Mouse (Mus musculus) naive thymus-derived CD4-positive, alpha-beta T cell, adult 2 months (primary cell): ENCODE measurements at regions not wholly inside any gene's neighbourhood (a gene's known extent, or its start where the extent isn't known, plus 50 kb on each side); places are given as distances from the start of the nearest gene placed in this dataset.
"Not testable (repeated sequence)": the region's sequence is repeated elsewhere in the genome, so short reads cannot be mapped to it uniquely, and the experiment has no call there.

Experiments
- DNase-seq: peaks from one replicate; pipeline ENCODE4 v3.0.0-alpha.2; 2011; ENCODE audit warnings: low read depth

DNA sequence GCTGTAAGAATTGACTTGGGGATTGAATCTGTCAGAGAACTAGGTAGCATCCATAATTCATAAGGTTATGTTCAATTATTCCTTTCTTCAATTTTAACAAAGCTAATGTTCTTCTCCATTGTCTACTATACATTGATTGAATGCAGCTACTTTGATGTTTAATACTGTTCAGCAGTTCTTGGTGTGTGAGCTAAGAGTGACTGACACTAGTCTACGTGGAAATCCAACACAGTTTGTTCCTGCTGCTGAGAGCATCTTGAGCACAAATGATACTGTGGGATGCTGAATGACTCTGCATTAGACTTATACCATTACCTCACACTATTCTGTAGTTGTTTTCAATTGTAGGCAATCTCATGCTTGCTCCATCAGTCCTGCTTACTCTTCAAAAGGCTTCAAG lies 249.4 kb upstream of the Akr1e1 start:
- no peak for DNase-seq

DNA sequence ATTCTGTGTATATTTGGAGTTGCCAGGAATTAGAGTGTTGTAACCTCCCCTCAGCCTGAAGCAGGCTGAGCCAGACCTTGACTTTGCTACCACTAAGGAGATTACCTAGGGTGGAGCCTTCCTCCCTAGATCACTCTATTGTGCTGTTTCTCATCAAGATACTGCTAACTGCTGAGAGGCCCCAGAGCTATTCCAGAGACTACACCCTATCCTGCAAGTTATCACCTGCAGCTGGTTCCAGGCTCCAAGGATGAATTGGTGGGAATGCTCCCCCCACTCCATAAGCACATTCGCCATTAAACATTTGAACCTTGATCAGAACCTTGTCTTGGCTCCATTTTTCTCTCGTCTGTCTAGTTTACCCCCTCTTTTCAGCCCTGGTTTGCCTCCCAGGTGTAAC lies 230.5 kb upstream of the Akr1e1 start:
- not testable (repeated sequence) for DNase-seq

DNA sequence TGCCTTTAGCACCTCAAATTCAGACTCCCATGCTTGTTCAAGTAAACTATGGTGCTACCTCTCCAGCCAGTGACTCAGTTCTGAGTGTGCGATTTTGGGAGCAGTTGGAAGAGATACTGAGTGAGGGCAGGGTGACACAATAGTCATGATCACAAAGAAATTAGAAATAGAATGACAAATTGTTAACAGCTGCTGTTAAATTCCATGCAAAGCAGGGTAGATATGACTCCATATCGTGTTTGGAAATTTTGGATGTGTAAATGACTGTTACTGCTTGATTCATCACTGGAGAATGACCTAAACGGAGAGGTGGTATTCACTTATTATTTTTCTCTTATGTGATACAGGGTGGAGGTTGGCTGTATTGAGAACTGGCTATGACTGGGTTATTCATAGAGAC lies 217.8 kb upstream of the Akr1e1 start:
- no peak for DNase-seq

DNA sequence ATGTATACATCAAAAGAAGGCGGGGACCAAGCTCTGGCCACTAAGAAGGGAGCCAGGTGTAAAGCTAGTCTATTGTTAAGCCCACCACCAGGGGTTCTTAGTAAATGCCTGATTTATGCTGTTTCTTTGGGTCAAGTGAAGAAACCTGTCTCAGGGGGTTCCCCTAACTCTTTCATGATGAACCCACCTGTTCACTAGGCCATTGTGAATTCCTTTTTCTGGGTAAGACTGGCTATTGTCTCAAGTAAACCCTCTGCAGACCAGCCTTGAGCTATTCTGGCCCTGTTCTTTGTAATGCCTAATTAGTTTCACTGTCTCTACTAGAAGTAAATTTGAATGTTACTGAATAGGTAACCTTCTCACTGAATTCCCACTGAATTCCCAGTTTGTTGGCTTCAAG lies 216.8 kb upstream of the Akr1e1 start:
- not testable (repeated sequence) for DNase-seq

DNA sequence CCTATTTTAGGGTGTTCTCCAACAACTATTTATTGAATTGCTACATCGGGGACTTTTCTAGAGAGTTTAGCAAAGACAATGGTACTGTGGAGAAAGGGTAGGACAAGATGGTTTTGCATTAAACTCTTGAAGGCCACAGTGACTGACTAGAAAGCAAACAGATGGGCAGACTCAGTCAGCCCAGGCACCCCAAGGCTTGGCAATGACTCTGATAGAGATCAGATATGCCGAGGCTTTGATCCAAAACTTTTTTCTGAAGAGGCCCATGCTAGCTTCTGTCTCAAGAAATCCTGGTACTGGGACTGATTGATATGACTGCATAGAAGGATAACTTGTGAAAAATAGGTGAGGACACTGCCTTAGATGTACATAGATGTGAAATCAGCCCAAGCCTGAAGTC lies 197.9 kb upstream of the Akr1e1 start:
- no peak for DNase-seq

DNA sequence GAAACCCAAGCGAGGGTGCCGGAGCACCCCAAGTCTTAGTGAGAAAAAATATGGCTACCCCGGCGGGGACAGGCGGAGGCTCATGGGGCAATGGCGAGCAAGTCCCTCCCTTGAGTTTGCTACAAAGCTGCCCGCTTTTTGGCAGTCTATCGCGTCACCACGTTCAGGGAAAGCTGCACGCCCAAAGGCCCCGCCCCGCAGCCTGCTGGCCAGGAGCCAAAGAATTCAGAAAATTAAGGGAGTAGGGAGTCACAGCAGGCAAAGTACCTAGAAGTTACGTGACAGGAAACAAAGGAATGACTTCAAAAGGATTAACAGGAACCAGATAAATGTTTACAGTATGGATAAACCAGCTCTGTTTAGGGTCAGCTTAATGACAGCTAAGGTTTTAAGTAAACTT lies 191.7 kb upstream of the Akr1e1 start:
- no peak for DNase-seq

DNA sequence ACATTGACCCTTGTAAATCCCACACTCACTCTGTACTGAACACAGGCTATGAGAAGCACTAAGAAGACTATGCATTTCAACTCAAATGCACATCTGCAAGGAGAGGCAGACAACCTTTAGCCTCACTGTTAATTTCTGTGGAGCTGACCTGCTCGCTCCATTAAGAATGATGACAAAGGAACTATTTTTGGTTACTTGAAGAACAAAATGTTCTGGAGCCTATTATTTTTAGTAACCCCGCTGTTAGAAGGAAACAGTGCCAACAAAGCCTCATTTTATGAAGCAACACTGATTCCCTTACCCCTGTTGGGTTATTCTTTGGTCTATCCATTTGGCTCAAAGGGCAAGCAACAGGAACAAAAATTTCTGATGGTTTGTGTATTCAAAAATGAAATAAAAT lies 182.2 kb upstream of the Akr1e1 start:
- no peak for DNase-seq

DNA sequence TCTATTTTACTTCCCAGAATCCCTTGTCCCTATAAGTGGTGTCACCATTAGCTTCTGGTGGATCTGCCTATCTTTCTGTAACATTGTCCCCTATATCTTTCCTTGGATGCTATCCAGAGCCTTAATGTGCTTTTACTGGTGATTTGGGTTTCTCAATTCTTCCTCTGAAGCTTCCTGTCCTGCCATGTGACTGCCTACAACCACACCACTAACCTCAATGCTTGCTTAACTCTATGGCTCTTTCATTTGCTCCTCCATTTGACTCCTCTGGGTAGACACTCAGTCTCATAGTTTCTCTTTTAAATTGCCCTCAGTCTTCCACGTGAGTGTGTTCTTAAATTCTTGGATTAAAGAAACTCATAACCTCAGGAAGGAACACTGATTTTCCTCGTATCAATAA lies 181.4 kb upstream of the Akr1e1 start:
- DNase-seq, result no peak

DNA sequence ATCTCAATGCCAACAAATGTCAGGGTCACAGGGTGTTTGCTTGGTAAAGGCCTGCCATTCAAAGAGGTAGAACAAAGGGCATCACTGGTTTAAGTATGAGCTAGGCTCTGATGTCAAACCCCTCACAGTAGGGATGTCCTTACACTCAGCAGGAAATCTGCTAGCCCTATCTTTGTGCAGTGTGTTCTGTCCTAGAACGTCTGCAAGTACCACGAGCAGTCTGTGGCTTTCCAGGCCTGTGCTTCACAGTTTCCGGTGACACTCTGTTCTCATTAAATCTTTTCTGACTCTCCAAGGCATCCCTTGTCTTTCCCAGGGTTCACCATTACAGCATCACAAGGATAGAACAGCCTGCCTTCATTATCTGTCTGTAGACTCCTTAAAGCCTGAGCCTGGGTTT lies 174.3 kb upstream of the Akr1e1 start:
- DNase-seq, result no peak

DNA sequence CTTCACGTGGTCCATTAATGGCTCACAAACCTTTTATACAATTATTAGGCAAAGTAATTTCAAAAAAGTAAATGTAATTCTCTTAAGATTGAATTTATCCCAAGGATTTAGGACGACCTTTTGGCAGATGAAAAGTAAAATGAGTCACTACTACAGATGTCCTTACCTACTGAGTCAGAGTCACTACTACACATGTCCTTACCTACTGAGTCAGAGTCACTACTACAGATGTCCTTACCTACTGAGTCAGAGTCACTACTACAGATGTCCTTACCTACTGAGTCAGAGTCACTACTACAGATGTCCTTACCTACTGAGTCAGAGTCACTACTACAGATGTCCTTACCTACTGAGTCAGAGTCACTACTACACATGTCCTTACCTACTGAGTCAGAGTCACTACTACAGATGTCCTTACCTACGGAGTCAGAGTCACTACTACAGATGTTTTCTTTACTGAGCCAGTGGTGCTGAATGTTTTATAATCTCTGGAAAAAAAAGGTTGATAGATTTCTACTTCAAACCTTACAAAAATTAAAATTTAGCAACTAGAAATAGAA lies 169.4 kb upstream of the Akr1e1 start:
- not testable (repeated sequence) for DNase-seq

DNA sequence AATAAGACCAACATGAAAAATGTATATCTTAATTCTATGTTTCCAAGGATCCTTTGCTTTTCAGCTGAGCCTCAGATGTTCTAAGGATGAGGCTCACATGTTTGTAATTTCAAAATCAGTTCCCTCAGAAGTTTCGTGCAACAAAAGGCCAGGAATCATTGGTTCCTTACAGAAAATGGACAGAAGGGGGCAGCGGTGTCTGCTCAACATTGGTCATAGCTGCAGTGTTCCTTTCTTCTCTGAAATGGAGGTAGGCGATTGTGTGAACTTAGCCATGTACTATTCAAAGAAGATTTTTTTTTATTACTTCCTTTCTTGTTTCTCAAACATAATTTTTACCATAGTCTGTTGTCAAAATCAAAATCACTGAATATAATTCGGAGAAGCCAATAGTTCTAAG lies 167.9 kb upstream of the Akr1e1 start:
- peak; percentile 14 for DNase-seq

DNA sequence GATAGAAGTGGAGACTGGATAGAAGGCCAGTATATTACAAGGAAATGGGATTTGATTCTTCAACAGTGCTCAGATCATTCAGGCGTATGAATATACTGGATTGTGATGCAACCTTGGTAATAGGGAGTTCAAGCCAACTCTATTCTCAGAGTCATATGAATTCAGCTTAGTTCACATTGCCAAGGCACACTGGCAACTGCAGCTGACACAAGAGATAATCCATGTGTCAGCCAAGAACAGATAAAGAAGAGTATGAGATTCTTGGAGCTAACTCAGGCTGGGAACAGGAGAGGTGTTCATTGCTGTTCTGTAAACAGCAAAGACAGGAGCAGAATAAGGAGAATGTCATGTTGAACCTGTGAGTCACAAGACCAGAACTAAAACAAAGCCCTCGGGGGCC lies 163.3 kb upstream of the Akr1e1 start:
- no peak for DNase-seq

DNA sequence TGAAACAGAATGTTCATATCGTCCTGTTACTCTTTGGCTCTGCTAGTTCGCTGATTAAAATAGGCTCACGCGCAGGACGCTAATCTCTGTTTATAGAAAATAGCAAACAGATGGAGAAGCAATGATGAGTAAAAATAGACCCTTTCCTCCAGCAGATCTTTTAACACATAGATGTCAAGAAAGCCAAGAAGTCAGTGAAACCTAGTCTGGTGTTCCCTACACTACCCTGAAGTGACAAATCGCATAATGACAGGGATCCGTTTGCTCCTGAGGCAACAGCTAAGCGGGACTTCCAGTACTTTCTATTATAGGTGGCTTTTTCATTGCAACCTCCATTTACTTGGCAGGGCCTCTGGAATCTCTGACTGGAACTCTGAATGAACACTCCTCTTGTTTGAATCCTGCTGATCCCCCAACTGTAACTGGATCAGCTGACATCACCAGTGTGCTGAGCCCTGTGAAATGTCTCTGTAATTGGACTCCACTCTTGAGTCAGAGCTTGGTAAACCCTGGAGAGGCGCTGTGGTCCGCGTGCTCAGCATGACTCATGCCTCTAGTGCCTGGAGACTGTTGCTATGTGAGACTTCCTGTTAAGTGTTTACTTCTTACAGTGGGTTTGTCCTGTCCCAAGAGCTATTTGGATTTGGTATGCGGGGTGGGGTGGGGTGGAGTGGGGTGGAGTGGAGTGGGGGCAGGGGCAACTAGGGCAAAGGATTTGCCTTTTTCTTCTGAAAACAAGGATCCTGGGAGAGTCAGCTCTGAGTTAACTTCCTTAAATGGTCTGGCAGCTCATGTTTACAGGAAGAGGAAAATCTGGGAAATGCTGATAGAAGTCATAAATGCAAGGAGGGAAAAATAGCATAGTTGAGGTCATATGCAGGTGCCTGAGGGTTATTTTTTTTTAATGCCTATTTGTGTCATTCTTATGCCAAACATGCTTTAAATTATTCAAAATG lies 162.4 kb upstream of the Akr1e1 start:
- DNase-seq, result peak; percentile 2

DNA sequence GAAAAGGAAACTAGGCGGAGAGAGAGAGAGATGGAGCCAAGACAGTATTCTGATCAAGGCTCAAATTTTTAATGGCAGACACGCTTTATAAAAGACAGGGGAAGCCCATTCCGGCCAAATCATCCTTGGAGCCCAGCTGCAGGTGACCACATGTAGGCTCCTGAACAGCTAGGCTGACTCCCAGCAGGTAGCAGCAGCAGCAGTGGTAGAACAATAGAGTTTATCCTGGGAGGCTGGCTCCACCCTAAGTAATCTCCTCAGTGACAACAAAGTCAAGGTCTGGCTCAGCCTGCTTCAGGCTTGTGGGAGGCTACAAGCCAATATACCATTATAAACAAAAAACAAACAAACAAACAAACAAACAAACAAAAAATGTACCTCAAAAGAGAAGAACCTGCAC lies 151.0 kb upstream of the Akr1e1 start:
- no peak for DNase-seq

DNA sequence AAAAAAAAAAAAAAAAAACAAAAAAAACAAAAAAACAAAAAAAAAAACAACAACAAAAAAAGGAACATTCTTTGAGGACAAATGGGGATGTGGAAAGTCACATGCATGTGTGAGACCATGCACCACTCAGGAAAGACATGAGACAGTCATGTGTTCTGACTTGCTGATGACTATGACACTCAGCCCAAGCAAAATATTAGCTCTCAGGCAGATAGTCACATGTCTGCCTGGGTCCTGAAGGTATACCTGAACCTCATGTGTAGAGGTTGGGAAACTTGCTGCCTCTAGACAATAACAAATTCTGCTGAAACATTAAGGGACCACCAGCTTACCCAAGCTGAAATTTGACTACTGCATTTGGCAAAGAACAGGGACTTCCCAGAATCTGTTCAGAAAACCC lies 147.6 kb upstream of the Akr1e1 start:
- no peak for DNase-seq

DNA sequence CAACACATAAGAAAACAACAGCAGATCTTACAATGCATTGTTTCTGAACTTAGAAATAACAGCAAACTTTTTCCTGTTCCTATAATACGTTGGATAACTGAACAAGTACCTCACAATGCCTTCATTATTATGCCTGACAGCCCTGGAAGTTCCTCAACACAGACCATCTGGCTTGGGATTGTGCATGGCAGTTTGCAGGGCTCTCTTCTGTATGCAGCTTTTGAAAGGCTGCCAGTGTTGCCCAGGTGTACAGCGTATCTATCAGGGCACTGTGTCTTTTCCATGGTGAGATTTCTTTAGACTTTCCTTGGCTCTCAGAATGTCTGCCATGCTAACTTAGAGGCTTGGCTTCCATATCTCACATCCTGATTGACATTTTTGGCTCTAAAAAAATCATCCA lies 134.0 kb upstream of the Akr1e1 start:
- DNase-seq, result no peak

DNA sequence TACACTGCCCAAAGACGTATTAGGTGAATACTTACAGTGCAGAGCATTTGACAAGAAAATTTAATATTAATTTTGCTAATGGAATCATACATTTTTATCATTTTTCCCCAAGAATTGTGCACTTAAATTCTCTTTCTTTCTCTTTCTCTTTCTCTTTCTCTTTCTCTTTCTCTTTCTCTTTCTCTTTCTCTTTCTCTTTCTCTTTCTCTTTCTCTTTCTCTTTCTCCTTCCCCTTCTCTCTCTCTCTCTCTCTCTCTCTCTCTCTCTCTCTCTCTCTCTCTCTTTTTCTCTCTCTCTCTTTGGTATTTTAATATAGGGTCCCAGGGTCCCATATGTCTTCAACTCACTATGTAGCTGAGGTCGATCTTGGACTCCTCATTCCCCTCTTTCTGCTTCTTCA lies 107.3 kb upstream of the Akr1e1 start:
- not testable (repeated sequence) for DNase-seq

DNA sequence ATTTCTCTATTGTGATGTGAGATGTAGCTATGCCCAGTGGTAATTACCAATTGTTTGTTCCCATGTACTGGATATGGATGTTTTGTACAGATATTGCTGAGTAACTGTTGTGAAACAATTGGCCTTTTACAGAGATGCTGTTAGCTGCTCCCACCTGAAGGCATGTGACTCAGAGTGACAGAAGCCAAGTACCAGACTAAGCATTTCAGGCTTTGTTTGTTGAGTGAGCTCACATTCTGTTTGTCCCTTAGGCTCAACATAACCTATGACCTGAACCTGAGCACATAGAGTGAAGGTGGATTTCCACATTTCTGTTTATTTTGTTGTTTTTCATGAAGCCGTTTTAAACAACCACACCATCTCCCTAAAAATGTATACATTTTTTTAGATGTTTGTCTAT lies 105.8 kb upstream of the Akr1e1 start:
- no peak for DNase-seq

DNA sequence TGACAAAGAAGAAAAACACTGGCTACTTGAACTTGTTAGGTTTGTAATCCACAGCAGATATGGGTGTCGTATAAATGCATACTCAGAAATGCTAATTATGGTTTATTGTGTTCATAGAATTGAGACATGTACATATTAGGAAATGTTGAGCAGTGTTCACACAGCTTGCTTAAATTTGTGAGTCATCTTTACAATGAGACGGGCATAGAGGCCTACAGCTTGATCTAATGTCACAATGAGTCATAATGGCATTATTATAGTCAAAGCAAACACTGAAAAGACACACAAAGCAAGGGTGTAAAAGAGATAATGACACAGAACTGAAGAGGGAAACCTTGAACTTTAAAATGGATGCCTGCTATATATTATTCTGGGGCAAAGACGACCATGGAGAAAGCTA lies 103.7 kb upstream of the Akr1e1 start:
- no peak for DNase-seq

DNA sequence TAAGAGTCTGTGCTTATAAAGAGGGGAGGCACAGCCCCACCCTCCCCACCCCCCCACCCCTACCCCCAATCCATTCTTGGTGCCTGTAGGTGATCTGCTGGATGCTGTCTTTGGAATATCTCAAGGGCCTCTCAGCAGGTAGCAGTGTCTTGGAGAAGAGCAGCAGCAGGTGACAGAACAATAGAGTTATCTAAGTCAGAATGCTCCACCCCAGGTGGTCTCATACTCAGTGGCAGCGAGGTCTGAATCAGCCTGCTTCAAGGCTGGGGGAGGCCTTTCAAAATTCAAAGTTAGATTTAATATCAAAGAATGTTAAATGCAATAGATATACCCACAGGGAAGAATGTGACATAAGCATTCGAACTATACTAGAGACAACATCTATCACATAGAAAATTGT lies 90.6 kb upstream of the Akr1e1 start:
- DNase-seq, result not testable (repeated sequence)

DNA sequence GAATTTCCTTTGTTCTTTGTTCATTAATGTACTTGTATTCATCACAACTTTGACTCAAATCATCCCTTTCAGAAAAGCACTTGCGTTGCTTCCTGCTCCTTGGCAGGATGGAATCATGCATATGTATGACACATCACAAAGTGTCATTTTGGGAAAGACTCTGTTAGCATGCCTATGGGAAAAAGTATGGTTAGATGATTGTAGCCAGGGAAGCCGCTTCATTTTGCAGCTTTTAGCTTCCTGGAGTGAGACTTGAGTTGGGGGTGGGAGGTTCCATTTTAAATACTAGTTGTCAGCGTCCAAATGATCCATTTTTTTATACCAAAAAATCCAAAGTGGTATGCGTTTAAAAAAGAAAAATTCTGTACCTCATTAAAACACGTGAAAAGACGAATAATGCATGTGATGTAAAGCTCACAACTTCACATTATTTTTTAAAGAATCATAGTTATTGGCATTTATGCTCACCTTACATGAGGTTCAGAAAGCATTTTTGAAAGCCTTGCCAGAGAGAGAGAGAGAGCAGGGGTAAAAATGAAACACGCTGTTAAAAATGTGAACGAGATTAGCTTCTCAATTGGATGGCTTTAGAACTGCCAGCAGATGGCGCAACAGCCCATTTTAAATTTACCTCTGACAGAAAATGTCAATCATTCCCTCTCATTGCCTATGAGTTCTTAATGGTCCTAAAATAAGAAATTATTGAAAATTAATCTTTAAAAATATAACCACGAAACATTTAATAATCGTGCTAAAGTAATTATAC lies 57.6 kb upstream of the Akr1e1 start:
- peak; percentile 46 for DNase-seq

DNA sequence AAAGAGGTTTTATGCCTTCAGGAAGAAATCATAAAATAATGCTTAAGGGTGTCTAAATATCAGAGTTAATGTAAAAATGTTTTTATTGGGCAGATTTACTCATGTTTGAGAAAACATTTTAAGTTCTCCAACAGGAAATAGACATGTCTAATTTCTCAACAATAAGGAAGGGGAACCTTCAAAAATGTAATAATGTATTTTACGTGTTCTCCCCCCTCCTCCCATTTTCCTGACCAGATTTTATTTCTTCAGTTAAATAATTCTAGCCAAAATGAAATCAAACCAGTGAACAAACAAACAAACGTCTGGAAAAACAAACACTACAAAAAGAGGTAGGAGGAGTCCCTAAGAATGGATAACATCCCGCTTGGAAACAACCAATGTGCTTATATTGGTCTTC lies 54.4 kb upstream of the Akr1e1 start:
- no peak for DNase-seq
